Mouse (Mus musculus): Measurements from ENCODE around the gene Mien1.

Mien1 gene

GRCm38 (mm10) chr11:98445238-98445637 lies 6.4 kb upstream of the Mien1 start:
- in situ Hi-C loops (cut with MboI; ENCODE audit: low pct_unique_long_range_greater_than_20kb in 1 of 2, low sequenced_read_pairs in 2 of 2, unreplicated experiment in 1 of 2), result no loop called here

- in situ Hi-C loops (cut with MboI; ENCODE audit: low pct_unique_long_range_greater_than_20kb in 1 of 2, low sequenced_read_pairs in 2 of 2, unreplicated experiment in 1 of 2), result no loop called here
These were observed 4.9 kb upstream of the Mien1 start for GRCm38 (mm10) chr11:98443688-98444087.

GRCm38 (mm10) chr11:98437441-98437840 lies 1.4 kb downstream of the Mien1 start:
- in situ Hi-C loops (cut with MboI; ENCODE audit: low pct_unique_long_range_greater_than_20kb in 1 of 2, low sequenced_read_pairs in 2 of 2, unreplicated experiment in 1 of 2), result no loop called here

GRCm38 (mm10) chr11:98435723-98436122 lies 3.1 kb downstream of the Mien1 start:
- in situ Hi-C loops (cut with MboI; ENCODE audit: low pct_unique_long_range_greater_than_20kb in 1 of 2, low sequenced_read_pairs in 2 of 2, unreplicated experiment in 1 of 2), result no loop called here

GRCm38 (mm10) chr11:98431743-98432502 lies 6.9 kb downstream of the Mien1 start:
- in situ Hi-C loops (cut with MboI; ENCODE audit: low pct_unique_long_range_greater_than_20kb in 1 of 2, low sequenced_read_pairs in 2 of 2, unreplicated experiment in 1 of 2), result no loop called here

- in situ Hi-C loops (cut with MboI; ENCODE audit: low pct_unique_long_range_greater_than_20kb in 1 of 2, low sequenced_read_pairs in 2 of 2, unreplicated experiment in 1 of 2), result no loop called here
These were observed 10.4 kb downstream of the Mien1 start for GRCm38 (mm10) chr11:98428436-98428835.

- in situ Hi-C loops (cut with MboI; ENCODE audit: low pct_unique_long_range_greater_than_20kb in 1 of 2, low sequenced_read_pairs in 2 of 2, unreplicated experiment in 1 of 2), result no loop called here
These were observed 12.2 kb downstream of the Mien1 start for GRCm38 (mm10) chr11:98426592-98426991.

- in situ Hi-C loops (cut with MboI; ENCODE audit: low pct_unique_long_range_greater_than_20kb in 1 of 2, low sequenced_read_pairs in 2 of 2, unreplicated experiment in 1 of 2), result no loop called here
These were observed 19.7 kb downstream of the Mien1 start for GRCm38 (mm10) chr11:98418939-98419547.

GRCm38 (mm10) chr11:98418273-98418672 lies 20.5 kb downstream of the Mien1 start:
- in situ Hi-C loops (cut with MboI; ENCODE audit: low pct_unique_long_range_greater_than_20kb in 1 of 2, low sequenced_read_pairs in 2 of 2, unreplicated experiment in 1 of 2), result no loop called here

GRCm38 (mm10) chr11:98417074-98417473 lies 21.7 kb downstream of the Mien1 start:
- in situ Hi-C loops (cut with MboI; ENCODE audit: low pct_unique_long_range_greater_than_20kb in 1 of 2, low sequenced_read_pairs in 2 of 2, unreplicated experiment in 1 of 2), result no loop called here

GRCm38 (mm10) chr11:98414162-98414561 lies 24.6 kb downstream of the Mien1 start:
- in situ Hi-C loops (cut with MboI; ENCODE audit: low pct_unique_long_range_greater_than_20kb in 1 of 2, low sequenced_read_pairs in 2 of 2, unreplicated experiment in 1 of 2), result no loop called here

GRCm38 (mm10) chr11:98413731-98414130 lies 25.1 kb downstream of the Mien1 start:
- in situ Hi-C loops (cut with MboI; ENCODE audit: low pct_unique_long_range_greater_than_20kb in 1 of 2, low sequenced_read_pairs in 2 of 2, unreplicated experiment in 1 of 2), result no loop called here

GRCm38 (mm10) chr11:98412797-98413301 lies 25.9 kb downstream of the Mien1 start:
- in situ Hi-C loops (cut with MboI; ENCODE audit: low pct_unique_long_range_greater_than_20kb in 1 of 2, low sequenced_read_pairs in 2 of 2, unreplicated experiment in 1 of 2), result no loop called here

- in situ Hi-C loops (cut with MboI; ENCODE audit: low pct_unique_long_range_greater_than_20kb in 1 of 2, low sequenced_read_pairs in 2 of 2, unreplicated experiment in 1 of 2), result no loop called here
These were observed 26.5 kb downstream of the Mien1 start, which contains the start of gene Erbb2 for GRCm38 (mm10) chr11:98412273-98412796. Gene Erbb2 (plus strand): TSS chr11:98412470.

- in situ Hi-C loops (cut with MboI; ENCODE audit: low pct_unique_long_range_greater_than_20kb in 1 of 2, low sequenced_read_pairs in 2 of 2, unreplicated experiment in 1 of 2), result no loop called here
These were observed 29.4 kb downstream of the Mien1 start for GRCm38 (mm10) chr11:98409341-98409822.

- in situ Hi-C loops (cut with MboI; ENCODE audit: low pct_unique_long_range_greater_than_20kb in 1 of 2, low sequenced_read_pairs in 2 of 2, unreplicated experiment in 1 of 2), result no loop called here
These were observed 29.9 kb downstream of the Mien1 start for GRCm38 (mm10) chr11:98408872-98409271.

GRCm38 (mm10) chr11:98406621-98407020 lies 32.2 kb downstream of the Mien1 start:
- in situ Hi-C loops (cut with MboI; ENCODE audit: low pct_unique_long_range_greater_than_20kb in 1 of 2, low sequenced_read_pairs in 2 of 2, unreplicated experiment in 1 of 2), result no loop called here

GRCm38 (mm10) chr11:98400816-98401215 lies 38.0 kb downstream of the Mien1 start:
- in situ Hi-C loops (cut with MboI; ENCODE audit: low pct_unique_long_range_greater_than_20kb in 1 of 2, low sequenced_read_pairs in 2 of 2, unreplicated experiment in 1 of 2), result no loop called here

GRCm38 (mm10) chr11:98400161-98400726 lies 38.5 kb downstream of the Mien1 start, which contains the start of gene Pgap3:
Gene Pgap3 (minus strand): TSS chr11:98400490.
- in situ Hi-C loops (cut with MboI; ENCODE audit: low pct_unique_long_range_greater_than_20kb in 1 of 2, low sequenced_read_pairs in 2 of 2, unreplicated experiment in 1 of 2), result no loop called here

Data from mouse embryonic stem cell (cell line).